Mouse (Mus musculus) CH12.LX (cell line): ENCODE results near the gene Ccdc18. TPM values are rescaled to one million over a fixed set of nuclear protein-coding genes. Genes with fewer than 3 reads are reported as not detected.
A peak's percentile ranks its signal among the peaks of the same experiment; 100 is the strongest.
"Not testable (repeated sequence)": the region's sequence is repeated elsewhere in the genome, so short reads cannot be mapped to it uniquely, and the experiment has no call there.

Source experiments
- DNase-seq: peaks from one replicate; pipeline ENCODE4 v3.0.0-alpha.2; 2013; ENCODE audit errors: extremely low read depth
- H3K27ac ChIP-seq: 2 replicates; pipeline ENCODE4 v1.5.1; 2012; ENCODE audit warnings: low read depth, mild to moderate bottlenecking, control low read depth, moderate library complexity; ENCODE audit not compliant: insufficient read depth
- H3K27me3 ChIP-seq: replicated peaks from 2 replicates; pipeline ENCODE3; 2012; ENCODE audit warnings: inconsistent platforms
- H3K36me3 ChIP-seq, 2 experiments: replicated peaks in 1 of 2; 2 replicates each; pipeline versions ENCODE3 to v1.6.1; 2012; ENCODE audit warnings: inconsistent platforms in 1 of 2, low read length in 1 of 2, mild to moderate bottlenecking in 1 of 2, mixed read lengths in 1 of 2, moderate library complexity in 1 of 2; ENCODE audit not compliant: control insufficient read depth in 1 of 2, insufficient read depth in 1 of 2
- H3K4me1 ChIP-seq, 2 experiments: 2 replicates each; pipeline ENCODE4 v1.6.1; 2012; ENCODE audit warnings: inconsistent platforms in 1 of 2, moderate library complexity in 1 of 2; ENCODE audit not compliant: insufficient read depth in 2 of 2, control insufficient read depth in 1 of 2
- H3K4me2 ChIP-seq: 2 replicates; pipeline ENCODE4 v1.6.1; 2012; ENCODE audit warnings: low read depth, mild to moderate bottlenecking, control low read depth; ENCODE audit not compliant: poor library complexity, insufficient read depth, severe bottlenecking
- H3K4me3 ChIP-seq, 3 experiments: fragments of 150-350 bp in 1 of 3; sonication (generic) in 1 of 3; replicated peaks in 1 of 3; 2 replicates each; pipeline versions ENCODE3 to v1.5.1; 2011 to 2012; ENCODE audit warnings: low read depth in 2 of 3, low read length in 2 of 3, mild to moderate bottlenecking in 2 of 3, moderate library complexity in 2 of 3, control low read depth in 1 of 3, improper control_type of control experiment in 1 of 3, inconsistent platforms in 1 of 3, mixed read lengths in 1 of 3; ENCODE audit not compliant: poor library complexity in 1 of 3
- H3K79me2 ChIP-seq: replicated peaks from 2 replicates; pipeline ENCODE4 v1.6.1; 2012; ENCODE audit warnings: mild to moderate bottlenecking, moderate library complexity; ENCODE audit not compliant: control insufficient read depth, poor library complexity, insufficient read depth, severe bottlenecking; ENCODE audit errors: extremely low read depth
- H3K9ac ChIP-seq: 2 replicates; pipeline ENCODE4 v1.6.1; 2012; ENCODE audit warnings: low read depth, mild to moderate bottlenecking, control low read depth, moderate library complexity; ENCODE audit not compliant: insufficient read depth
- H3K9me3 ChIP-seq: replicated peaks from 2 replicates; pipeline ENCODE3; 2012; ENCODE audit warnings: low read length, inconsistent platforms, mixed read lengths
- CHD1 ChIP-seq: IDR thresholded peaks from 2 replicates; pipeline ENCODE4 v1.6.1; 2012; ENCODE audit warnings: low read depth, low read length, improper control_type of control experiment, inconsistent platforms
- CTCF ChIP-seq, 2 experiments: IDR thresholded peaks in 1 of 2; conservative IDR thresholded peaks in 1 of 2; 2 replicates each; pipeline ENCODE4 v1.5.1; 2011 to 2012; ENCODE audit warnings: low read depth in 2 of 2, low read length in 2 of 2, improper control_type of control experiment in 1 of 2, inconsistent platforms in 1 of 2, mild to moderate bottlenecking in 1 of 2, moderate library complexity in 1 of 2
- EP300 ChIP-seq: IDR thresholded peaks from 2 replicates; pipeline ENCODE4 v1.6.1; 2011; ENCODE audit warnings: low read length, improper control_type of control experiment
- GABPA ChIP-seq: IDR thresholded peaks from 2 replicates; pipeline ENCODE4 v1.6.1; 2012; ENCODE audit warnings: low read depth, low read length, improper control_type of control experiment, inconsistent platforms; ENCODE audit not compliant: insufficient replicate concordance
- JUN ChIP-seq: IDR thresholded peaks from 2 replicates; pipeline ENCODE4 v1.6.1; 2011; ENCODE audit warnings: low read depth, mild to moderate bottlenecking, low read length, improper control_type of control experiment, moderate library complexity; ENCODE audit not compliant: insufficient read depth
- KAT2A ChIP-seq: IDR thresholded peaks from 2 replicates; pipeline ENCODE4 v1.6.1; 2012; ENCODE audit warnings: low read length, improper control_type of control experiment, inconsistent platforms; ENCODE audit not compliant: insufficient replicate concordance
- MAX ChIP-seq: IDR thresholded peaks from 2 replicates; pipeline ENCODE4 v1.6.1; 2011; ENCODE audit warnings: low read length, improper control_type of control experiment
- MAZ ChIP-seq: IDR thresholded peaks from 2 replicates; pipeline ENCODE4 v1.6.1; 2012; ENCODE audit warnings: low read depth, mild to moderate bottlenecking, inconsistent platforms, low read length, improper control_type of control experiment, moderate library complexity
- MYC ChIP-seq: IDR thresholded peaks from 2 replicates; pipeline ENCODE4 v1.6.1; 2011; ENCODE audit warnings: low read depth, mild to moderate bottlenecking, improper control_type of control experiment, low read length
- NELFE ChIP-seq: IDR thresholded peaks from 2 replicates; pipeline ENCODE4 v1.6.1; 2011; ENCODE audit warnings: low read depth, low read length, improper control_type of control experiment
- PAX5 ChIP-seq: IDR thresholded peaks from 2 replicates; pipeline ENCODE4 v1.6.1; 2012; ENCODE audit warnings: low read length, inconsistent platforms, mixed read lengths
- POLR2AphosphoS2 ChIP-seq: IDR thresholded peaks from 2 replicates; pipeline ENCODE4 v1.6.1; 2011; ENCODE audit warnings: low read depth, low read length, improper control_type of control experiment
- RAD21 ChIP-seq: IDR thresholded peaks from 2 replicates; pipeline ENCODE4 v1.6.1; 2011; ENCODE audit warnings: low read depth, mild to moderate bottlenecking, low read length, improper control_type of control experiment, moderate library complexity
- RCOR1 ChIP-seq: conservative IDR thresholded peaks from 2 replicates; pipeline ENCODE4 v1.6.1; 2012; ENCODE audit warnings: low read depth, mild to moderate bottlenecking, inconsistent platforms, low read length, improper control_type of control experiment
- SIN3A ChIP-seq: IDR thresholded peaks from 2 replicates; pipeline ENCODE4 v1.6.1; 2012; ENCODE audit warnings: low read length, improper control_type of control experiment, inconsistent platforms
- TBP ChIP-seq: conservative IDR thresholded peaks from 2 replicates; pipeline ENCODE4 v1.6.1; 2011; ENCODE audit warnings: low read depth, low read length, improper control_type of control experiment
- UBTF ChIP-seq: IDR thresholded peaks from 2 replicates; pipeline ENCODE4 v1.6.1; 2012; ENCODE audit warnings: low read depth, mild to moderate bottlenecking, inconsistent platforms, low read length, improper control_type of control experiment, moderate library complexity
- USF2 ChIP-seq: conservative IDR thresholded peaks from 2 replicates; pipeline ENCODE4 v1.6.1; 2011; ENCODE audit warnings: low read depth, low read length, improper control_type of control experiment
- ZC3H11A ChIP-seq: IDR thresholded peaks from 2 replicates; pipeline ENCODE4 v1.6.1; 2012; ENCODE audit warnings: low read depth, mild to moderate bottlenecking, inconsistent platforms, low read length, improper control_type of control experiment
- ZNF384 ChIP-seq: IDR thresholded peaks from 2 replicates; pipeline ENCODE4 v1.6.1; 2012; ENCODE audit warnings: low read depth, low read length, improper control_type of control experiment, inconsistent platforms
- dilution Hi-C: fragments of 300-500 bp; cut with MboI; formaldehyde crosslinking; loops from 2 replicates; pipeline ENCODE4 v1.14.3; 2020; ENCODE audit warnings: low sequenced_read_pairs; ENCODE audit not compliant: extremely low pct_unique_long_range_greater_than_20kb, extremely low pct_ligation_motif_present
- in situ Hi-C: fragments of 300-500 bp; cut with MboI; formaldehyde crosslinking; loops from 3 replicates; pipeline ENCODE4 v1.14.3; 2019; ENCODE audit warnings: low sequenced_read_pairs, low pct_ligation_motif_present, low pct_unique_long_range_greater_than_20kb, mixed read lengths
- polyA plus RNA-seq: library from polyadenylated mRNA; unstranded; fragments of >175 nt; gene quantifications from 2 replicates; pipeline ENCODE4 v1.2.1, GENCODE M21; 2012; ENCODE audit warnings: low read depth; ENCODE audit not compliant: insufficient read length
- total RNA-seq, 2 experiments: library from RNA; depleted of rRNA; stranded (reverse); fragments of 300-350 nt in 1 of 2; fragments of >200 nt in 1 of 2; gene quantifications; 2 replicates each; pipeline ENCODE4 v1.2.3; 2012 to 2014

Ccdc18 gene
- total and polyA plus RNA-seq, 3 experiments, result 2.7 to 4.7 (median 3.9) TPM

DNA sequence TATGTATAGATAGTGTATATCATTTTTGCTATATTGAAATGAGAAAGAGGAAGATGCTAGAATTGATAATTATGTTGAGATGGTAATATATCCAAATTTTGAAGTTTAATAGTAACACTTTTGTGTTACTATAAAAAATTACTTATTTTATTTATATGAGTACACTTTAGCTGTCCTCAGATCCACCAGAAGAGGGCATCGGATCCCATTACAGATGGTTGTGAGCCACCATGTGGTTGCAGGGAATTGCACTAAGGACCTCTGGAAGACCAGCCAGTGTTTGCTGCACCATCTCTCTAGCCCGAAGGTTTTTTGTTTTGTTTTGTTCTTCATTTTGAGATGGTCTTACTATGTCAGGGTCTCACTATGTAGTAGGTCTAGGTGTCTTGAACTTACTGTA lies 47.2 kb upstream of the Ccdc18 start:
- H3K9me3 ChIP-seq, result no peaks in the 10 kb centered on the region
- no peak overlapping the region for H3K9ac ChIP-seq
- no peaks in the 10 kb centered on the region for H3K27me3 ChIP-seq
- H3K79me2 ChIP-seq, result peaks cover 8% of the 10 kb centered on the region; the same call in 1 of the 2 replicates
- peaks cover 0 to 6% of the 10 kb centered on the region in 2 experiments; a peak in 1 of 4 replicates for H3K4me1 ChIP-seq
- in situ Hi-C loops, result no loop called here
- TF ChIP-seq CTCF (conservative IDR thresholded peaks at IDR 0.05 in 1 of 2, IDR thresholded peaks at IDR 0.05 in 1 of 2; ENCODE audit: low read depth in 2 of 2, low read length in 2 of 2), result peak in 1 of 2 experiments; percentile 58; a peak in 2 of 4 replicates
- TF ChIP-seq MYC, result no peak
- no peak overlapping the region for H3K27ac ChIP-seq
- DNase-seq, result no peak
- dilution Hi-C loops, result no loop called here
- H3K4me2 ChIP-seq, result no peak overlapping the region
- H3K4me3 ChIP-seq, result no peak overlapping the region
- H3K36me3 ChIP-seq, result peaks cover 22 to 69% of the 10 kb centered on the region in 2 experiments

DNA sequence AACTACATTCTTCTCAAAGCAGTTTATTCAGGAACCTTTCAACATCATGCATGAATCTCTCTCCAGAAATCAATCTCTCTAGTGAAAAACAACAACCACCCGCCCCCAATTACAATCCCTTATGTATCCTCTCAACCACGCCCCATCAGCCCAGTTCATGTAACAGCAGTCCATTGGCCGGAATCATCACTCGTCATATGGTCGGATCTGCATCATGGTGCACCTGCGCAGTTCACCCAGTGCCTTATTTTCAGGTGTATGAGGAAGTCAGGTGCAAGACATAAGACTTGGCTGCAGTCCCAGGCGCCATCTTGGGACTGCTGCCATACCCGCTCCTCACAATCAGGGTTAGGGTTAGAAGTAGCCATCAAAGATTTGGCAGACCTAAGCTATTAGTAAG lies 39.9 kb upstream of the Ccdc18 start:
- H3K4me2 ChIP-seq, H3K9me3 ChIP-seq, dilution Hi-C loops, H3K9ac ChIP-seq, H3K27me3 ChIP-seq, DNase-seq, H3K4me1 ChIP-seq, in situ Hi-C loops, H3K27ac ChIP-seq, H3K4me3 ChIP-seq, H3K79me2 ChIP-seq: not testable (repeated sequence)
- H3K36me3 ChIP-seq, result peaks cover 38 to 74% of the 10 kb centered on the region in 2 experiments

GRCm38 (mm10) chr5:108097676-108098075 lies 35.0 kb upstream of the Ccdc18 start:
- Histone ChIP-seq H3K4me1 (no peaks in the 10 kb centered on the region), H3K9me3 (no peaks in the 10 kb centered on the region), H3K9ac (no peak overlapping the region), H3K27ac (no peak overlapping the region), H3K4me2 (no peak overlapping the region), H3K4me3 (no peak overlapping the region), H3K27me3 (no peaks in the 10 kb centered on the region), H3K79me2 (no peaks in the 10 kb centered on the region)
- dilution Hi-C loops (no loop called here), in situ Hi-C loops (no loop called here)
- TF ChIP-seq MYC, result no peak
- no peak for TF ChIP-seq POLR2AphosphoS2
- TF ChIP-seq MAZ, result no peak
- TF ChIP-seq CHD1, result no peak
- TF ChIP-seq USF2, result no peak
- no peak for TF ChIP-seq MAX
- TF ChIP-seq, all 38 proteins: peak for 0
- peaks cover 29 to 78% of the 10 kb centered on the region in 2 experiments for H3K36me3 ChIP-seq
- no peak for DNase-seq

DNA sequence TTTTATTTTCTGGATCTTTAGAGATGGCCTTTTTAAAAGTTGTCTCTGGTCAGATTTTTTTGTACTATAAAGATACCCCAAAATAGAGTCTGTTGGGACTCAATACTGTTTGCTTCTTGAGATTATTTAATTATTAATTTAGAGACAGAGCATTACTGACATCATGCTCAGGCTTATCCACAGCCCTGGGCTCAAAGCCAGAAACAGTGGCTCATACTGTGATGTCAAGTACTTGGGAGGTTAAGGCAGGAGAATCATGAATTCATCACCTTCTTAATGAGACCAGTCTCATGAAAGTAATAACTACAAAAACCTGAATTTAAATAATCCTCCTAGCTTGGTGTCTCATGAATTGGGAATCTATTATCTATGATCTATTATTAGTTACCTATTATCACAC lies 32.5 kb upstream of the Ccdc18 start:
- dilution Hi-C loops, result no loop called here
- in situ Hi-C loops, result no loop called here
- no peak overlapping the region for H3K4me2 ChIP-seq
- no peaks in the 10 kb centered on the region for H3K4me1 ChIP-seq
- no peak overlapping the region for H3K27ac ChIP-seq
- DNase-seq, result no peak
- no peaks in the 10 kb centered on the region for H3K9me3 ChIP-seq
- H3K27me3 ChIP-seq, result no peaks in the 10 kb centered on the region
- H3K79me2 ChIP-seq, result no peaks in the 10 kb centered on the region
- H3K36me3 ChIP-seq, result peaks cover 26 to 74% of the 10 kb centered on the region in 2 experiments
- no peak overlapping the region for H3K4me3 ChIP-seq
- H3K9ac ChIP-seq, result no peak overlapping the region
- TF ChIP-seq MYC (no peak), TBP (no peak), ZC3H11A (no peak), KAT2A (no peak), JUN (no peak), GABPA (no peak), EP300 (no peak), SIN3A (no peak), RCOR1 (no peak), PAX5 (no peak), RAD21 (no peak), ZNF384 (no peak), UBTF (no peak), NELFE (no peak)
